Mouse (Mus musculus) cerebellum, adult 8-10 months (tissue): ENCODE data around the gene Rnf150.

Experiments used
- DNase-seq: peaks from one replicate; pipeline ENCODE4 v3.0.0; 2022

Gene Rnf150

DNA sequence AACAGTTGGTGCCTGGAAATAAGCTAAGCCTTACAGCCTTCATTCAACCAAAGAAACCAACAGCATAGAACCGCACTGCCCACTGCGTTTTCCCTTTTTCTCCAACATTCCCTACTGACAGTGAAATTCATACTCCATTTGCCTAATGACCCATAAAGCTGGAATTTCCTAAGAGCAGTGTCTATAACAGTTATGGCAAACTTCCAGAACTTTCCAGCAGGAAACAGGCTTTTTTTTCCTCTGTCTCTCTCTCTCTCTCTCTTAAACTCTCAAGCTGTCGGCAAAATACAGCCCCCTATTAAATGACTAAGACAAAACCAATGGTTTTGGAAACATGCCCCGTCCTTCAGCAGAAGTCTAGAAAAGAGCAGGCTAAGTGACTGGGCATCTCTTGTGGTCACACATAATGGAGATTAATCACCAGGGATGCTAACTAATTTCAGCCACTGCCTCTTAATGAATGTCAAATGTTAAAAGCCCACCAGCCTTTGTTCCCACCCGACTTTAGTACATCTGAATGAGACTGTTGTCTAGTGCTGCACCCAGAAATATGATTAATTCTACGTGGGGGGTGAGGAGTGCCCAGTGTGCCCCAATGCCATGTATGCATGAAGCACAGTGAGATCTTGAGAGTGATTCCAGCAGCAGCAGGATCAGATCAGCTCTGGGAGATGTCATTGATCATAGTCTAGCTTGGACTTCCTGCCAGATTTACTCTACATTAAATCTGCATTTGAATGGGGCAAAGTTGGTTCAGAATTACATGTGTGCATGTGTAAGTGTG, 80.3 kb downstream of the Rnf150 start:
- no peak for DNase-seq

- no peak for DNase-seq
These were observed 82.7 kb downstream of the Rnf150 start for GRCm38 (mm10) chr8:82945867-82946266.

DNA sequence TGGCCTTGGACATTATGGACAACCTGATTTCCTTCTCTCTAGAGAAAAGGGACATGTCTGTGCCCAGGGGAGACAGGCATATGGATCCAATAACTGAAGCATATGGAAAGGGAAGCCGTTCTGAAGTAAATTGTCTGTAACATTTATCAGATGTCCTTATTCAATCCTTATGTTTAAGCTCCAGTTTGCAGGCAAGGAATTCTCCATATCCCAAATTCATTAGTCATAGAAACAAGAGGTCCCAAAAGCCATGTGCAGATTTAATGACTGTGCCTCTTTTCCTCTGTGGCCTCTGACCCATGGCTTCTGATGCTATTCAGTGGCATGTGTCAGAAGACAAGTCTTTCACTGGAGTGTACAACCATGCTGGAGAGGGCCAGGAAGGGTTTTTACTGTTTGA, 83.5 kb downstream of the Rnf150 start:
- DNase-seq: no peak

DNA sequence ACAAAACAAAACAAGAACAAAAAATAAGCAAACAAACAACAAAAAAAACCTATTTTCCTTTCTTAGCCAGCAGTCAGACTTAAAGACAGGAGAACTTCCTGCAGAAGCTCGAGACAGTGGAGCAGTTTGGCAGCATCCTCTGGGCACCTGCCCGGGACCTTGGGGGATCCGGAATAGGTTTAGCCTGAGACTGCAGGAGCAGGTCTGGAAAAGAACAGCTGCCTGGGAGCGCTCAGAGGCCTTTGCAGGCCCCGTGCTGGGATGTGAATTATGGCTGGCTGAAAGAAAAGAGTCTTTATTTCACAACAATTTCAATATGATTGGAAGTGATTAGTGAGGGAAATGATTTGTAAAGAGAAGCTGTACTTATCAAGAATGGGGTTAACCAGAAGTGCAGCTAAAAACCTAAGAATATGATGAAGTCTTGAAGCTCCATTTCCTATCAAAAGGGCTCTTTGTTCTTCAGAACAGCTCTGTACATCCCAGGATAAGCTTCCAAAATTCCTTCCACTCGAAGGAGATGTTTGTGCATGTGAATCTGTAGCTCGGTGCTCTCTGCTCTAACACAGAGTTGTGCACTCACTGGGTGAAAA, 92.1 kb downstream of the Rnf150 start:
- peak; percentile 32 for DNase-seq

- no peak for DNase-seq
These were observed 96.3 kb downstream of the Rnf150 start for GRCm38 (mm10) chr8:82959491-82959890.

DNA sequence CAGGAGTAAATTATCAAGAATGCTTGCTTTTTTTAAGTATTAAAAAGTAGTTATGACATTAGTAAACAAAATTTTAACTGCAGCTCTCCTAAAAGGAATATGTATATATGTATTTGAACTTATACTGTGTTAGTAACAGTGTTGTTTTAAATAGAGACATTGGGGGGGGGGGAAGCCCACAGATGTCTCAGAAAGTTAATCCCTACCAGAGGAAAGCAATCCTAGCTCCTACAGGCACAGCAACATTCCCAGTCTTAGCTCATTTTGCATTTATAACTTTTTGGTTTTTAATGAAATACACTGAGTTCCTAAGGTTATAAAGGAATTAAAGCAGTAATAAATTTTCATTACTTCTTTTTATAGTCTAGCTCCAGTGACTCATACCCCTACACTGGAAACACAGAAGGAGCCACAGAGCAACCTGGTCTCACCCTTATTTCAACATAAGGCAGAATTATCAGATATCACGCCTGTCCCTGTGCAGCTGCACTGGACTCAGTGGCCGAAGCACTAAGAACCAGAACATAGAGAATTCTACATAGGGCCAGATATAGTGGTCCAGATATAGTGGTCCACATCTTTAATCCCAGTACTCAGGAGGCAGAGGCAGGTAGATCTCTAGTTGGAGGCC, 96.9 kb downstream of the Rnf150 start:
- DNase-seq: no peak

- no peak for DNase-seq
These were observed 101.4 kb downstream of the Rnf150 start for GRCm38 (mm10) chr8:82964537-82964936.

DNA sequence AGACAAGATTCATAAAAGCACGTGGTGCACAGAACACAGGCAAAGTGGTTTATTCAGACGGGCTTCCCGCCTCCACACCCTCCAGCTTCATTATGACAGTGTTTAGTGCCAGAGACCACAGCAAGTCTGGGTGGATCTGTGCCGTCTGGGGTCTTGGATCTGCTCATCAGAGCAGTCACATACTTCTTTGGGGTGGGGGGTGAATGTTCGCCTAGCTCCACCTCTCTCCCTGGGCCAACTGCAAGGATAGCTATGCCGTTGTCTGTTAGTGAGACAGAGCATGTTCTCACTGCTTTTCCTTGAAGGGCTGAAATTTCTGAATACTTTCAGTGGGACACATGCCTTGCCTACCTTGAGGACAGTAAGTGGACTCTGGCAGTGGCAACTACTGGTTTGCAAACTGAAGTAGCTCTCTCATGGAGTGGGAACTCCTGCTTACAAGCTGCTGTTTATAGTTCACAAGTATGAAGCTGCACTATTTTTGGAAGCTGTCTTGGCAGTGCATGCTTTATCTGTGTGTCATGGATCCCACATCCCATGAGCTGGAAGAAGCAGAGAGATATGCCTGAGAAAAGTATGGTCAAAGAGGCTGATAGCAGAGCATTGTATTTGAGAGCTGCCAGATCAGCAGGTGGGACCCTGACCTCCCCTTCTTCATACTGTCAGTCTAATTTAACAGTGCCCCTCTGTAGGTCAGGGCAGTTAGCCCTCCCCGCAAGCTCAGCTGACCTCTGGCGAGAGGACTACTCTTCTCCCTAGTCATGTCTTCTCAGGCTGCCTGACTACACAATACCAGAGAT, 104.9 kb downstream of the Rnf150 start:
- DNase-seq: no peak

DNA sequence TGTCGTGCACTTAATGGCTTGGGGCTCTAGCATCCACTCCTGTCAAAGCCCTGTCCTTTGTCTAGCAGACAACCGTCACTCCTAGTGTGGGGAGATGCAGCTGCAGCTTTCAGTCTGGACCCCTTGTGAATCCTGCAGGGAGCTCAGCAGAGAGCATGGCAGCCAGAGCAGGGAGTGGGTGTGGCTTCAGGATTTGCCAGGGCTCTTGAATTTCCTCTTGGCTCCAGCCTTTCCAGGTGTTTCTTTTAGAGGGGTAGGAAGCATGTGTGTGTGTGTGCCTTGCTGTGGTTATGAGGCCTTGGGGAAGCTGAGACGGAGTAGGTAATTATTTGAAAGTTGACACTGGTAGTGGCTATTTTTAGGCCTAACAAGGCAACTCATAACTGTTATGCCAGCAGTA, 106.8 kb downstream of the Rnf150 start:
- DNase-seq: no peak

DNA sequence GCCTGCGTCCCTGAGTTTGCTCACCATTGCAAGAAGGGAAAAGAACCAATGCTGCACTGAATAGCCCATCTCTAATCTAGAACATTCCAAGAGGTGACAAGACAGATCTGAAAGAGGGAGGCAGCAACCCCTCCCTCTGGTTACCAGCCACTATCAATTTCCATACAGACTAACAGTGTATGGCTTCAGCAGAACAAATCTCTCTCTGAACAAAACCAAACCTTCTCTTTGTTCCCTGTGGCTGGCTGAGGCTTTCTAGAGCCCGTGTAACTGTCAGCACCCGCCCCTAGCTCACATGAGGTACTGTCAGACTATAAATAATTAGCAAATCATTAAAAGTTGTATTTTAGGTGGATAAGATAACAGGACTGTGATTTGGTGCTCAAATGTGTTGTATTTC, 109.7 kb downstream of the Rnf150 start:
- DNase-seq: no peak

DNA sequence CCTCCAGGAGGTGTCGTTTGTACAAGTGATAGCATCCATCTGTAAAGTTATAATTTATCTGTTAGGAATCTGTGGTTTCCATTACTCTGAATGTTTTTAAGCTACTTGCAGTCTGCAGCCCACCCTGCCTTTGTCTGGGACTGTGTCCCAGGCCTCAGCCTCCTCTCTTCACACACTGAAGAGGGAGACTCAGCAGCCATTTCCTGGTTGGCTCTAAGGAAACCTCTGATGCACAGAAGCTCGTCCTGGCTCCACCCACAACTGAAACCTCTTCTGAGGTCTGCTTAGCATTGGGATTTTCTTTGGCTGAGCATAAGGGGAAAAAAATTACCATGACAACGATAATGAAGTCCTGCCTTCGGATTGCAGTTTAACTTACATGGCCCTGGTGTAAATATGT, 110.2 kb downstream of the Rnf150 start:
- no peak for DNase-seq

DNA sequence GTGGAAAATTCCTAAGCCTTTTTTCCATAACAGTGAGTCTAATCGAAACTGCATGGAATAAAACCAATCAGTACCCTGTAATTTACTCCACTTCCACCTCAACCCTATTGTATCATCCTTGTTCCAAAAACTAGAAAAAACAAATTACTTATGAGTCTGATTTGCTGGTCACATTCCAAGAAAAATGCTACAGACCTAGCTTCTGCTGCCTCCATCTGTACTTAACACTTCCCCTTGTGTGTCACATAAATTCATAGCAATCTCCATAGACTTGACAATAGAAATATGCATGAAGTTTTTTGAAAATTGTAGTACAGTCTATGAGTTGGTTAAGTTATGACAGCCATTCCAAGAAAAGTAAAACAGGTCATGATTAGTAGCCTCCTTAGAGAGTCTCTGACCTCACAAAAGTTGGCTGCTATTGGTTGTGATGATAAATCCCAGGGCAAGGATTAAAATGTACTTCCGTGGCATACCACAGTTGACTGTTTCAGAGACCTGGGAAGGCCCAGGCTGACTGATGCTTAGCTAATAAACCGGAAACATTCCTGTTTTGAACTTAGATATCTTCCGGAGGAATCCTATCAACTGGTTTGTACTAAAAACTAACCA, 118.2 kb downstream of the Rnf150 start:
- no peak for DNase-seq

GRCm38 (mm10) chr8:82982873-82983272, 119.7 kb downstream of the Rnf150 start:
- DNase-seq: no peak

- DNase-seq: no peak
These were observed 120.1 kb downstream of the Rnf150 start for GRCm38 (mm10) chr8:82983301-82983700.

DNA sequence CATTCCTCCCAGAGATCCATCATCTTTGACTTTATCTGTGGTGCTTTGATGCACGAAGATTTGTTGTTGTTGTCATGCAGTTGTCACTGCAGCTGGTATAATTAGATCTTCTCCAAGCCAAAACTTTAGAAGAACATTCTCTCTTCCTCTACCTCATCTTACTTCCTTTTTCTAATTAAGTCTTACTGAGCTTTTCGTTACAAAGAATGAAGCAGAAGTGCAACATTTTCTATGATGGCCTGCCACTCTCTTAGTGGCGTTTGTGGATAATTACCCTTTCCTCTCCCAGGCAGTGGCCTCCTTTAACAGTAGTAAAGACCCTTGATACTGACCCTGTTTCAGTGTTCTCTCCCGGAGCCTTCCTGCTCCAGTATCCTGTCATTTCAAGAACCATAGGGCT, 128.9 kb downstream of the Rnf150 start:
- DNase-seq: no peak

- no peak for DNase-seq
These were observed 132.7 kb downstream of the Rnf150 start for GRCm38 (mm10) chr8:82995727-82996438.

DNA sequence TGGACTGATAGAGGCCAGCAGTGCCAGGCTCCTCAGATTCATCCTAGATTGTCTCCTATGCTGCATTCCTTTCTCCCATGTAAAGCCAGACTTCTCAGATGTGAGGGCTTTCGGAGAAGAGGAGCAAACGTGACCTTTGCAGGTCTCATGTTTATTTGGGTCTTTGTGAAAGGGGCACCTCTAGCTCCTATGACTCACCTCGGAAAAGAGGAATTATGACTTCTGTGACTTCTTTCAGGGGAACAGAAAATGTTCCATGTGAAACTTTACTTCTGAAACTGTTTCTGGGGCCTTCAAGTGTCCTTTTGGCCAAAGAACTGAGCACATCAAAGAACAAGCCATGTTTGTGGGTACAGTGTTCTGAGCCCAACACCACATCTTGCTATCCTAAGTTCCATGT, 133.7 kb downstream of the Rnf150 start:
- DNase-seq: no peak

GRCm38 (mm10) chr8:82998778-82999177, 135.6 kb downstream of the Rnf150 start:
- DNase-seq: no peak

GRCm38 (mm10) chr8:83003187-83003586, 140.0 kb downstream of the Rnf150 start:
- no peak for DNase-seq

DNA sequence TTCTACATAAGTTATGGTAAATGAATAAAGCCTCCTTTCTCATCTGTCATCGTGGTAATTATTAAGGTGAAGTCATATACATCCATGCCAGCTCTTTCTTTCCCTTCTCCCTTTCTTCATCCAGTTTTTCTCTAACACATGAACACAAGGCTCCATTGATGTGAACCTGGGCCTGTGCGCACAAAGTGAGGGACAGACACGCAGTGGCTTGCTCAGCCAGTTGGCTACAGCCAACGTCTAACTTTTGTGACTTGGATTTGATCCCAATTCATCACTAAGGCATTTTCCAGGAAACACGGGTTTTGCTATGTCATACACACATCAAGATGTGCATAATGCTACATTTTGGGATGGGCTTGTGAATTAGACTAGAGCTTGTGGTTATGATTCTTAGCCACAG, 146.3 kb downstream of the Rnf150 start:
- DNase-seq: no peak

GRCm38 (mm10) chr8:83011286-83011685, 148.1 kb downstream of the Rnf150 start:
- no peak for DNase-seq

- no peak for DNase-seq
These were observed 148.6 kb downstream of the Rnf150 start for GRCm38 (mm10) chr8:83011758-83012157.
